15 mouse cellular contexts compared by ENCODE assay signal in genomic region chr3:95806677-95807076, GRCm38 (mm10).
"Had no signal": no experiment of that assay in that cellular context is flagged by ENCODE, and none has a peak within 500 bp of the region (broad histone marks: within the 10 kb centered on the region; RNA-seq: fewer than 3 reads in every experiment).

No protein-coding gene starts in this region.

- H3K4me2 ChIP-seq: neural tube, embryonic 15.5 days; stomach, embryonic 15.5 days had no signal

- H3K27me3 ChIP-seq: neural tube, embryonic 15.5 days; stomach, embryonic 15.5 days had no signal

- DNase-seq: retina, postnatal 1 day; right cerebral cortex, adult 18-20 months; right cerebral cortex, postnatal 14 days; right cerebral cortex, postnatal 25 days; right cerebral cortex, postnatal 4 days; spleen, adult 18-20 months; thymus, adult 18-20 months; thymus, adult 2 months; thymus, postnatal 14 days; thymus, postnatal 25 days; thymus, postnatal 36 days; thymus, postnatal 4 days had no signal

- H3K9me3 ChIP-seq: neural tube, embryonic 15.5 days; stomach, embryonic 15.5 days had no signal

- H3K4me3 ChIP-seq: neural tube, embryonic 15.5 days; stomach, embryonic 15.5 days had no signal

- H3K27ac ChIP-seq: neural tube, embryonic 15.5 days; stomach, embryonic 15.5 days; stomach, postnatal 0 days had no signal

- H3K4me1 ChIP-seq: stomach, embryonic 15.5 days had no signal

- H3K9ac ChIP-seq: neural tube, embryonic 15.5 days; stomach, embryonic 15.5 days had no signal
